Mouse (Mus musculus) adrenal gland, postnatal 25 days (tissue): ENCODE measurements around the gene Gfi1b. TPM values are rescaled to one million over a fixed set of nuclear protein-coding genes. Genes with fewer than 3 reads are reported as not detected.
A peak's percentile ranks its signal among the peaks of the same experiment; 100 is the strongest.

ENCODE experiments used
- DNase-seq: peaks from one replicate; pipeline ENCODE4 v3.0.0; 2021; ENCODE audit warnings: mixed read lengths
- total RNA-seq: library from RNA; stranded (reverse); gene quantifications from 2 replicates; pipeline ENCODE4 v1.2.3, GENCODE M21; 2021

Gene Gfi1b
- total RNA-seq, 1 experiment from 2014 or later = not detected

- DNase-seq = no peak
Measured at GRCm38 (mm10) chr2:28598692-28599568, 22.9 kb downstream of the Gfi1b start.

- DNase-seq = no peak
Measured at GRCm38 (mm10) chr2:28597733-28598547, 23.8 kb downstream of the Gfi1b start.

GRCm38 (mm10) chr2:28596998-28597397, 24.8 kb downstream of the Gfi1b start:
- DNase-seq = no peak

GRCm38 (mm10) chr2:28596021-28596420, 25.8 kb downstream of the Gfi1b start:
- DNase-seq = no peak

- peak; percentile 74 for DNase-seq
Measured at GRCm38 (mm10) chr2:28592809-28593208, 29.0 kb downstream of the Gfi1b start.

- DNase-seq = no peak
Measured at GRCm38 (mm10) chr2:28591479-28591878, 30.3 kb downstream of the Gfi1b start.

- DNase-seq = no peak
Measured at GRCm38 (mm10) chr2:28588574-28588973, 33.2 kb downstream of the Gfi1b start.

- no peak for DNase-seq
Measured at GRCm38 (mm10) chr2:28585730-28586129, 36.1 kb downstream of the Gfi1b start.

GRCm38 (mm10) chr2:28585043-28585571, 36.7 kb downstream of the Gfi1b start:
- peak; percentile 68 for DNase-seq

- DNase-seq = no peak
Measured at GRCm38 (mm10) chr2:28583651-28584050, 38.1 kb downstream of the Gfi1b start, which contains the start of gene Gtf3c5. Gene Gtf3c5, minus strand, starts transcription at chr2:28583751.

GRCm38 (mm10) chr2:28582647-28583353, 39.0 kb downstream of the Gfi1b start:
- peak; percentile 86 for DNase-seq

GRCm38 (mm10) chr2:28578003-28578402, 43.8 kb downstream of the Gfi1b start:
- peak; percentile 21 for DNase-seq

GRCm38 (mm10) chr2:28576815-28577214, 45.0 kb downstream of the Gfi1b start:
- DNase-seq = no peak

- no peak for DNase-seq
Measured at GRCm38 (mm10) chr2:28575341-28575740, 46.4 kb downstream of the Gfi1b start.

GRCm38 (mm10) chr2:28569903-28570302, 51.9 kb downstream of the Gfi1b start:
- no peak for DNase-seq

- peak; percentile 26 for DNase-seq
Measured at GRCm38 (mm10) chr2:28566545-28566944, 55.2 kb downstream of the Gfi1b start.

- DNase-seq = no peak
Measured at GRCm38 (mm10) chr2:28564380-28564779, 57.4 kb downstream of the Gfi1b start.

GRCm38 (mm10) chr2:28563830-28564229, 58.0 kb downstream of the Gfi1b start:
- no peak for DNase-seq

- no peak for DNase-seq
Measured at GRCm38 (mm10) chr2:28563303-28563702, 58.5 kb downstream of the Gfi1b start, which contains the start of gene Cel. Gene Cel, minus strand, starts transcription at chr2:28563403.
